Mouse (Mus musculus) cerebellum, postnatal 36 days (tissue): ENCODE measurements around the gene Prkn.

ENCODE experiments used
- DNase-seq, 2 experiments: peaks; one replicate each; pipeline ENCODE4 v3.0.0; 2021 to 2022; ENCODE audit warnings: mixed read lengths in 2 of 2

Gene Prkn

DNA sequence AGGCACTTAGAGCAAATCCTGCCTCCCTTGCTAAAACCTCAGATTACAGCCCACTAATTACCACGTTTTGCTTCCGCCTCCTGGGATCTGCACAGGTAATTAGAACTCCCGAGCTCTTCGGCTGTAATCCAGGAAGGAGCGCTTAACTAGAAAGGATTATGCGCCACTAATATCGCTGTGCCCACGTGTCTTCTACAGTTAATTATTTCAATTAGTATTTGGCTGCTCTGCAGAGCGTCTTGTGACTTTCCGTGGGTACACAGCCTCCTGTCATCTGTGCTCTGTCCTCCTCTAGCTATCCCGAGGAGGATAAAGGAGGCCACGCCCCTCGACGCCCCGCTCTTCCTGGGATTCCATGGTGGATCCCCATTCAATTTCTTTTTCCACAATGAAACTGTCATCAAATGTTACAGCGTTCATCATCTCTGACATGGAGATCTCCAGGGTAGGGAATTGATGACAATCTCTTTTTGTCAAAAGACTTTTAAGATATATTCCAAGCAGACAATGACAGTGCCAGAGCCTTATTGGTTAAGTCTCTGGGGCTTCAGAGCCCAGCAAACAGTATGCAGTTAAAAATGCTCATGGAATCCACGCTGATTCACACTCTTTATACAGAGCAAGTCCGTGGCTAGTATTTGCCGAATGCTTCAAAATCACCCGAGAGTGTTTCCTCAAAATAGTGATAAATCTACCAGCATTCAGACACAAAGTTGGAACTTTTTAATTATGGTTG lies 824.6 kb downstream of the Prkn start:
- peak in 1 of 2 experiments; percentile 8 for DNase-seq

DNA sequence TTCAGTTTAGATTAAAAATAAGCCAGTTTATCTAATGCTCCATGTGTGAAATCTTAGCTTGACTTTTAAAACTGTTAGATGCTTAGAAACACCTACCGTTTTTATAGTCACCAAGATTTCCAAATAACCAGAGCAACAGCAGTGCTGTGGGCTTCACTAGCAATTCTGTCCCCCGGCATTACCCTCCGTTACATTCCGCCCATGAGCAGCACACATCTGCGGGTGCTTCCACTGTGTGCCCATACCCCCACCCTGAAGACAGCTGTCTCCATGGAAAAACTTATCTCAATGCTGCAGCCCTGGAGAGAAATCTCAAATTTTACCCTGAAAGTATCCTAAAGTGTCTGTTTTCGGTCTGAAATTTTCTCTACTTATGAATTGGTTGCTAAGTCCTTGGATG lies 839.5 kb downstream of the Prkn start:
- no peak for DNase-seq

DNA sequence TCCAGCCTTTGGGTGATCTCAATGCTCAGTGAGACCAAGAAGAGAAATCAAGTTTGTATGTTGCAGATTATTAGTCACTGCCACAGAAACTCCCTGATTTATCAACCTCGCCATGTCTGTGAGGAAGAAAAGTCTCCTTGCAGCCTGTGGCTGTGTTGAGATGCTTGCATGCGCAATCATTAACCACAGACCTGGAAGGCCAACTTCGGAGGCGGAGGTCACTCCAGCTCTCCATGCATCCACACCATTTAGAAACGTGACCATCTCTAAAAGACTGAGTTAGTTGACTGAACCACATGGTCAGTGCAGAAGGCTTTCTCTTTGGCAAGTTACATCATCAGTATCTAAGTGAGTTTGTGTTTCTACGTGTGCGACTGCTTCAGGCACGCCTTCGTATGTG lies 840.3 kb downstream of the Prkn start:
- no peak for DNase-seq

DNA sequence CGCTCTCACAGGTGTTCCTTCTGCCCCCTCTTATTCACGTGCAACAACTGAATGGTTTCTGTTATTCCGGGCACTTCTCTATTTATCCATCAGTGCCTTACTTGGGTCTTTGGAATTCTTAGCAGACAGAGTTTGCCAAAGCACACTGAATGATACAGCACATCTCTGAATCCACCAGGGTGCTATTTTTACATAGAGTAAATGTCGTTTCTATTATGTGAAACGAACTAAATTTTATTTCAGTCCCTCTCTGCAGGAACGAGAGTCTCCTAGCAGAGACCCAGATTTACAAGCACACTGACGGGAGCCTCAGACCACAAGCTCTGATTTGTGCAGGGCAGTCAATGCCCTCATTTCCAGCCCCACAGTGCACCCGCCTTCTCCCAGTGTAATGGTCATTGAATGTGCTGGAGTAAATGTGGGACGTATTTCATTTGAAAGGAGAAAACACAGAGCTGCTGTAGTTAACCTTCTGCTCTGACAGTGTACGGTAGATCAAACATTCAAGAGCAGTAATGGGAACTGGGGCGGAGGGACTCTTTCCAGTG lies 841.7 kb downstream of the Prkn start:
- no peak for DNase-seq

DNA sequence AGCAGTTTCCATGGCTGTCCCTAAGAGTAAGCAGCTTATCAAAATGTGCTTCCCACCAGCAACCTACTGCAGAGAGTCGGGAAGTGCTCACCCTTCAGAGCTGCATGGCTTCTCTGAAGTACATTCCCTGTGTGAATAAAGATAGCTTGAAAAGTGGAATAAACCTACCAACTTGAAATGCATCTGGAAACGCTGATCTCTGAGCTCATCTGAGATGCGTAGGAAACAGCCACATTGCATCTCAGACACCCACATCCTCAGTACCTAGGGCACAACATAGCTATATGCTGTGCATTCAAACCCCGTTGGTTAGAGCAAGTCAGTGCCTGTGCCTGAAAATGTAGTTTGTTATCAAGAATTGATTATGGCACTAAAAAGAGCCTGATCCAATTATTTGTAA lies 864.8 kb downstream of the Prkn start:
- no peak for DNase-seq

DNA sequence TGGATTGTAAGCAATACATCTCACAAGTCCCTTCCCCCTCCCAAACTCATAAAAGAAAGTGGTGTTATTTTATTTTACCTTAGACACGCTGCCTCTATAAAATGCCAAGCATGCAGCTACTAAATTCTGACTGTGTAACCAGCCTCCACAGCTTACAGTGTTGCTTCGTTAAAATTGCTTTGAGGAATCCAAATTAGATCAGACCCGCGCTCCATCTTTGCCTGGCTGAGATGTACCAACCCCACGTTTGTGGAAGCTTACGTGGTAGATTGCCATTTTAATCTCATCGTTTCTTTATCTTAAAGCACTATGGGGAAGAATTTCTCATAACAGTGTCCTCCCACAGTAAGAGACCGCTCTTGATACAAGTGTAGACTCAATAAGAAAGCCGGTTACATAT lies 865.6 kb downstream of the Prkn start:
- DNase-seq = no peak

GRCm38 (mm10) chr17:11712066-11712465 lies 871.9 kb downstream of the Prkn start:
- DNase-seq = no peak

GRCm38 (mm10) chr17:11719801-11720200 lies 879.6 kb downstream of the Prkn start:
- DNase-seq = no peak

DNA sequence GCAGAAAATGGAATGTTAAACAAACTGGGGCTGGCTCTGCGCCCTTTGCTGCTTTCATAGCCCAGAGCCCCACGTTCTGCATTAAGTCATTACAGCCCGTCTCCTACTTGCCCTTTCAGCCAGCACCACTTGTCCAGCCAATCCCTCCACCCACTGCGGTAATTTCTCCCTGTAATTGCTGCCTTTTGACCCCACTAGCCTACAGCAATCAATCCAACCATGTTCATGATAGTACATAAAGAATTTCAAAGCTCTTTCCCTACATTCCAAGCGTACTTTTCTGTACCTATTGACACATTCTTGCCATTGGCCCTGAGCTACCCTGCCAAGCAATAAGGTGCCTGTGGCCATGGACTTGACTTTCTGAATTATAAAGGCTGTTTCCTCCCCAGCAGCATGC lies 881.7 kb downstream of the Prkn start:
- DNase-seq = no peak

- DNase-seq = no peak
Observed at GRCm38 (mm10) chr17:11722478-11722877, 882.3 kb downstream of the Prkn start.

DNA sequence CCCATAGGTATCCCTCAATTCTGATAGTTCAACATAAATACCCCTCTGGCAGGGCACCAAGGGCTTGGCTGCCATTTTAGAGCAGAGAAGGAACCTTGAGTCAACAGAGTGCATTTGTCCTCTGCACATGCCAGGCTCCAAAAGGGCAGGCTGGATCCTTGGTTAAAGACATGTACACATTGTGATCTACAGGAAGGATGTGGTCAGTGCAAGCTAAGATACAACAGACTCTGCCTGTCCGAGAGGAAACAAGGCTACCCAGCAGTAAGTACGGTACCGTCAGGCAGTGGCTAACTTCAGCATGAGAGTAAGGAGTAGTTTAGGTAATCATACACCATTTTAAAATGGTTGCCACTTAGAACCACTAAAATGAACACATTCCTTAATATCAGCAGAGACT lies 884.0 kb downstream of the Prkn start:
- no peak for DNase-seq

- DNase-seq = no peak
Observed at GRCm38 (mm10) chr17:11727101-11727500, 886.9 kb downstream of the Prkn start.

DNA sequence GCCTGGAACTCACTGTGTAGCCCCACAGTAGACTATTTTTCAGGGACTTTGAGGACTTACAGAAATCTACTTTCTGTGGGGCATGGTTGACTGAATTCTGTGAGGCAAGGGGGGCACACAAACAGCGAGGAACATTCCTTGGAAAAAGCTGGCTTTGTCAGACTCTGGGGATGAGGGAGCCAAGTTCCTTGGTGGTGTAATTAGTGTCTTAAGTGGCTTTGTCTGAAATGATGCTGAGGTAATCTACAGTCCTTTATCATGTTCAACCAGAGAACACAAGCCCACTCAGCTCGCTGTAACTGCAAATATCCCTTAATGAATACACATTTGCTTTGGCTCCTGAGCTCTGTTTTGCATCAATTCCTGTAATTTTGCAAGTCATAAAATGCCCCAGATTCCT lies 888.1 kb downstream of the Prkn start:
- no peak for DNase-seq

DNA sequence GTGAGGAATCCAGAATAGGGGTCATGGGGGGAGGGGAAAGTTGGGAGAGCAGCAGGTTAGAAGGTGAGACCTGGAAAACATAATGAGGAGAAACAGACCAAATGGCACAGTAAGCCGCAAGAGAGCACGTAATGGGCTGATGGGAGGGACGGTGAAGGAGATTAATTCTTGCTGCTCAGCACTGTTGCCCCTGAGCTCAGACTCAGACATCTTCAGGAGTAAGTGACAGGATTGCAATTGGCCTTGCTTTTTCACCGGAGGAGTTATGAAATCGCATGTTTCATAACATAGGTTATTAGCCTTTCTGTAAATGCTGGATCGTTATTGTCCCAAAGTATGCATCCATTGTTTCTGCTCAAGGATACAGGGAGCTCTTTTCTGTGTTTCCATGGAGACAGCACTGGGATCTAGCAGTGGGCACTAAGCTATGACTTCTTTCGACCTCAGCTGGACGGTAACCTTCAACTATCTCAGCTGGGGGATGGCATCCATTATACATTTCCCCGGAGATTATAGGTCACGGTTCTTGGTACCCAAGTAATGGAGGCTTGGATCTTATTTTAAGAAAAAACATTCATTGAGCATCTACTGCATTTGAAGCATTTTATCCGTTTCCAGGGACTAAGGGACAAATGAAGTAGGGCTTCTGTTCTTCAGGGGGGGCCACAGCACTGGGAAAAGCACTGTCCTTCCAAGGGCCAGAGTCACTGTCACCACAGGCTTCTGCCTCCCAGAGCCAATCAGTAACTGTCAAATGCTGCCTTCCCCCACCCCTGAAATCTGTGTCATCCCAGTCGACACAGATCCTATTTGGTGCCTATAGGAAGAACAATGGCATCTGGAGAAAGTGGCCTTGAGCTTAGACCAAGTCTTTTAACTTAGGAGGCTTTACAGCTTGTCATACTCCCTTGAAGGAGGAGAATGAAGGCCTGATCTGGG lies 890.7 kb downstream of the Prkn start:
- DNase-seq = no peak

DNA sequence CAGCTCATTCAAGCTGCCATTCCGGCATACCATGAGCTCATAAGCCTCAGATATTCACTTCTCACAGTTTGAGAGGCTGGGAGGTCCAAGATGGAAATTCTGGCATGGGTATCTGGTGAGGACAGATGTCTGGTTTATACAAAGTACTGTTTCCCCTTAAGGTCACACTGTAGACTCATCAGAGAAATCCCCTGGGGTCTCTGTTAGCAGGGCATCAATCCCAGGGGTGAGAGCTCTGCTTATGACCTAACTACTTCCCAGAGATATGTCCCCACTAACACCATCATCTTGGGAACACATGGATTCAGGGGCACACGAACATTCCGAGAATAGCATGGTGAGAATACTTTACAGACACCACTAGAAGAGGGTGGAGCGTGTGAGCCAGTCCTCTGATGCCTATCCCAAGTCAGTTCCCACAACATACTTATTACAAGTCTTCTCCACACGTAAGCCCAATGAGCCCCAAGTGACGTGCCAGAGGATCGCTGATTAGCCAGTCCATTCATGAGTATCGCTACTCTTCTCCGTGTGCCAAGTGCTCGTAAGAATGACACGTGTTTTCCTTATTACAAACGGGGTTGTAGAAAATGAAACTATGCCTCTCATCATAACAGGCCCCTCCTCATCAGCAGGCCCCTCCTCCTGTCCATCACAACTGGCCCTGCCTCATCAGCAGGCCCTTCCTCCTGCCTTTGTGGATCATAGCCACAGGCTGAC lies 895.1 kb downstream of the Prkn start:
- DNase-seq = no peak

DNA sequence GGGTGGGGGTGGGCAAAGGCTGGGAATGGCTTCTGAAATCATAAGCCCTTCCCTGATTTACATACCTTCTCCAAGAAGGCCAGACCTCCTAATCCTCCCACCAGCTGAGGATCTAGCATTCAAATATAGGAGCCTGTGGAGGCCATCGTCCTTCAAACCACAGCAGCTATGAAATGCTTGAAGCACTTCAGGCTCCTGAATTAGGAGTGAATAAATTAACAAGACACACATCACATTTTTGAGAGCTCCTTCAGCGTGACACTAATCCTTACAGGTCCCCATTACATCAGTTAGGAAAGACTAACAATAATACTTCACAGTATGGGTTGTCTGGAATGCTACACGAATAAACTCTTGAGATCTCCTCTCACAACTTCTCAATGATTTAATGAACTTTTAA lies 896.3 kb downstream of the Prkn start:
- no peak for DNase-seq

- no peak for DNase-seq
Observed at GRCm38 (mm10) chr17:11737905-11738304, 897.7 kb downstream of the Prkn start.

DNA sequence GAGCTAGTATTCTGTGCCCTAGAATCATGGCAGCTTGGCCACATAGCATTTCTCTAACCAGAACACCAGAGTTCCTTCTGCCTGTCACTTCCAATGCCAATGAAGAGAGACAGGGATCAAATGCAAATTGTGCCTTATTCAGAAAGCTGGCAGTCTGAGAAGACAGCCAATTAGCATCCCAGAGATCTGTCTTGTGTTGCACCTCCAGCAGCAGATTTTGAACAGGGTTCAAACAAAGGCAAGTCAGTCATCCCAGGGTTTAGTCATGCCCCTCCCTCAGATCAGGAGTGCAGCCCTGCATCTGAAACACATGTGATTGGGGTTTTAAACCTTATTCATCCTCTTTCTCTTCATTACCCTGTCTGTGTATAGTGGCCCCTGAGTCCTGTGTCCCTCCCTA lies 900.5 kb downstream of the Prkn start:
- no peak for DNase-seq

DNA sequence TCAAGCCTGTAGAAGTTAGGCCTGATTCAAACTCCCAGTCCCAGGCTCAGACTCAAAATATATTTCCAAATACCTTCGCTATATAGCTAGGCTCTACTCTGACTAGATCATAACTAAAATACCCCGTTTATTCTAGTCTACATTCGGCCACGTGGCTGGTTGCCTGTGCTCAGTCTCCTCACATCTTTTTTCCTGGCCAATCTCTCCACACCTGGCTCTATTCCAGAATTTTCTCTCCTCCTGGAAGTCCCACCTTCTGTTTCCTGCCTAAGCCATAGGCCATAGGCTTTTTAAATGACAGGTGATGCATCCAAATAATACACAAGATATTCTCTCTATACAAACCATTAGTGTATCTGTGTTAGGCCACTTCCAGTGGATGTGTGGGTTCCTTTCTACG lies 901.0 kb downstream of the Prkn start:
- no peak for DNase-seq

DNA sequence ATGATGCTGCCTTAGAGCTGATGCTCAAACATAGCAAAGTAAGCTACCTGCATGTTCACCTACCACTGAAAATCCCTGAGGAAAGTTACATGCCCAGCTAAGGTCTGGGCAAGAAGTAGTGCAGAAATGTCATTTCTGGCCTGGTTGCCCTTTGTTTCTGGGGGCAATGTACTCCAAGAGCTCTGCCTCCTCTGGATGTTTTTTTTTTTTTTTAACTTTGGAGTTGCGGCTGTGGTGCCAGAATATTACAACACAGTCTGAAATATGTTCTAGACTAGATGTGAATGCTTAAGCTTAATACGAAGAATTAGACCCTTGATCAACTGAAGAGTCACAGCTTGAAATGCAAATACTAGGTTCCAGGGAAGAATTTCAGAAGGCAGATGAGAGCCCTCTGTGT lies 911.1 kb downstream of the Prkn start:
- DNase-seq = no peak

DNA sequence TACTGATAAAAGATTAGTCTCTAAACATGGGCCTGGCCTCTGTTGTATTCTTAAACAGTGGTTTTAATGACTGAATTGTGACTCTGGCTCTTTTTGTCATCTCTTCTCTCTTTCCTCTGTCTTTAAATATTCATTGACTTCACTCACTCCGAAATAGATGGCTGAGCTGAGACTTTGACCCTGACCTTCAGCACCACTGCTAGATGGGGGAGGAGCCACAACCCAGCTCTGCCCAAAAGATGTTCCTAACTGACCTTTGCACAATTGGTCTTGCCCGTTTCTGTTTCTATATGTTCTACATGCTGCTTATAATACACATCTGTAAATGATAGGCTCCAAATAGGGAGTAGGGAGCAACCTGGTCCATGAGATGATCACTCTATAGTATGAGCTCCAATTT lies 912.5 kb downstream of the Prkn start:
- no peak for DNase-seq

GRCm38 (mm10) chr17:11765117-11765516 lies 924.9 kb downstream of the Prkn start:
- no peak for DNase-seq

DNA sequence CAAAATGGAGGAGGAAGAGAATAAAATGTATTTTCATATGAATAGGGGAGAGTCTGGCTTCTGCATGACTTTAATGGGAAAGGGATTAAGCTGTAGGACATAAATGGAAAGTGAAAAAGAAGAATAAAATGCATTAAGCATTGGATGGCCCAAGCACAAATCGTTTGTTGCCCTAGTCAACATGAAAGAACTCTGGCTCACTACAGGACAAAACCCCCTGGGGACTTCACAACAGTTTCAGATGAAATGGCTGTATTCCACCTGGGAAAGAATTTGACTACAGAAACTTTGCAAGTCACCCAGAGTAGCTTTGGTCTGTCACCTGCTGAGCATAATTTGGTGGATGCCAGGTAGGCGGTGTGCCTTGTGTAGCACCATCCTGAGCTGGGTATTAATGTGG lies 925.4 kb downstream of the Prkn start:
- no peak for DNase-seq
